Mouse (Mus musculus) spleen, adult 12 weeks (tissue): ENCODE data around the gene Kcnh3.

Experiments used
- DNase-seq: peaks from one replicate; pipeline ENCODE4 v3.0.0; 2022; ENCODE audit warnings: low spot score

The Kcnh3 gene

DNA sequence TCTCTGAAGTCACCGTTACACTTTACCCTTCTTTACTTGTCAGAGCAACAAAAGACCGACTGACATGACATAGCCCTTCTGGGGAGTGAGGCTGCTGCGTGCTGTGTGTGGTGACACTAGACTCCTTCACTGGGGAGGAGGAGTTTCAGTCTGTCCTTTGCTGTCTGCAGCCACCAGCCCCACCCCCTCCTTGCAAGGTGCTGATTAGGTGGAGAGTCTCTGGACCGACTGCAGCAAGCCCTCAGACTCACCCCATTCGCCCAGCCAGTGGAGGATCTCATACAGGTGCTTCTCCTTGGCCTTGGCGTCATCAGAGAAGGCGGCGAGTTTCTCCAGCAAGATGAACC lies 60.5 kb downstream of the Kcnh3 start:
- DNase-seq = no peak

DNA sequence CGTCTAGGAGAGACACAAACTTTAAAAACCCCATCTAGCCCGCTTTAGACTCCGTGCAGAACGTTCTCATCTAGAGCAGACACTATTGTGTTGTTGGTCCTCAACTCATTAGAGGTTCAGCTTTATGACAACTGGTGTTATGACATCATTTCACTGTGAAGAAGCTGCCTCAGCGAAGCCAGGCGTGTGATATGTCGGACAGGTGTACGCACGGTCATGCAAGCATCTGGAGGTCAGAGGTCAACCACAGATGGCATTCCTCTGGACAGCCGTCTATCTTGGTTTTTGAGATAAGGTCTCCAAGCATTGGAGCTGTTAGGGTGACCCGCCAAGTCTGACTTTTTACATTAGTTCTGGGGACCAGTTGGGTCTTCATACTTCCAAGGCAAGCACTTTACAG lies 65.9 kb downstream of the Kcnh3 start:
- DNase-seq = no peak
